Mouse (Mus musculus): ENCODE data around the gene Galnt6.

The Galnt6 gene

GRCm38 (mm10) chr15:100754805-100755497 is 25.8 kb upstream of the Galnt6 start:
- no peak for DNase-seq (ENCODE audit: low read depth, low spot score)

- no peak for DNase-seq (ENCODE audit: low read depth, low spot score)
Measured at GRCm38 (mm10) chr15:100754041-100754440, 24.9 kb upstream of the Galnt6 start.

- DNase-seq (ENCODE audit: low read depth, low spot score), result no peak
Measured at GRCm38 (mm10) chr15:100753045-100753444, 23.9 kb upstream of the Galnt6 start.

GRCm38 (mm10) chr15:100752439-100752838 is 23.3 kb upstream of the Galnt6 start:
- DNase-seq (ENCODE audit: low read depth, low spot score), result no peak

GRCm38 (mm10) chr15:100749751-100750538 is 20.8 kb upstream of the Galnt6 start:
- DNase-seq (ENCODE audit: low read depth, low spot score), result no peak

DNA sequence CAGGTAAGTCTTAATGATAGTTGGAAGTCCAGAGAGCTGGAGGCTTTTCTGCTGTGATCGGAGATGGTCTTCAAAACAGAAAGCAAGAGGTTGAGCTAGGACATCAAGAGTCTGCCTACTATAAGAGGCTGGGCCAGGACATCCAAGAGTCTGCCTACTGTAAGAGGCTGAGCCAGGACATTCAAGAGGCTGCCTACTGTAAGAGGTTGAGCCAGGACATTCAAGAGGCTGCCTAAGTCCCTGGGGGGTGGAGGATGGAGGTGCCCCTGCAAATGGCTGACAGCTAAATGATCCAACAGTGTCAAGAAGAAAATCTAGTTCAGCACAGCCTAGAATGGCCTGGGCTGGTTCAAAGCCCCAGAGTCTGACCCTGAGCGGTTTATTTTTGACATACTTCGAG is 19.4 kb upstream of the Galnt6 start:
- no peak for DNase-seq (ENCODE audit: low read depth, low spot score)

- peak; percentile 84 for DNase-seq (ENCODE audit: low read depth, low spot score)
Measured at GRCm38 (mm10) chr15:100747121-100747963, 18.2 kb upstream of the Galnt6 start.

DNA sequence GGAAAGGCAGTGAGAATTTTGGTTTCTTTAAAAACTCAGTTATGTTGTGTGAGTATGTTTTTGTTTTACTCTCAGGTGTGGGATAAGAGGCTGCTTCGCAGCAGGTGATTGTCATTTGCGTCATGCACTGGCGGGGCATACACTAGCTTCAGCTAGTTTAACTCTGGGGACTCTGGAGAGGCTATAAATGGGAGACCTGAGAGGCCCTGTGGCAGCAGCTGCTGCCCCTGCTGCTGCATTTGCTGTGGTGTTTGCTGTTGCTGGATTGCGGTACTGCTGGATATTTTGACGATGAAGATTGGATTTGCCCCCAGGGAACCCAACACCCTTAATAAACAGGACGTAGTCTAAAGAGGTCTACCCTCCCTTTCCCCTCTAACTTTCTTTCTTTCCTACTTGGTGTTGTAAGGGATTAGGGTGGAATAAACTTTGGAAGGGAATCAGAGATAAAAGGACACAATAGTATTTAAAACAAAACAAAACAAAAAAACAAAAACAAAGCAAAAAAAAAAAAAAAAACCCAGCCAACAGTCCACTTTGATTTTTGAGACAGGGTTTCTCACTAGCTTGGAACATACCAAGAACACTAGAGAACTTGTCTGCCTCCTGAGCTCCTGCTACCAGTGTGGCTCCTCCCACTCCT is 17.4 kb upstream of the Galnt6 start:
- no peak for DNase-seq (ENCODE audit: low read depth, low spot score)

GRCm38 (mm10) chr15:100743238-100743637 is 14.1 kb upstream of the Galnt6 start:
- no peak for DNase-seq (ENCODE audit: low read depth, low spot score)

- DNase-seq (ENCODE audit: low read depth, low spot score), result no peak
Measured at GRCm38 (mm10) chr15:100739442-100739841, 10.3 kb upstream of the Galnt6 start.

DNA sequence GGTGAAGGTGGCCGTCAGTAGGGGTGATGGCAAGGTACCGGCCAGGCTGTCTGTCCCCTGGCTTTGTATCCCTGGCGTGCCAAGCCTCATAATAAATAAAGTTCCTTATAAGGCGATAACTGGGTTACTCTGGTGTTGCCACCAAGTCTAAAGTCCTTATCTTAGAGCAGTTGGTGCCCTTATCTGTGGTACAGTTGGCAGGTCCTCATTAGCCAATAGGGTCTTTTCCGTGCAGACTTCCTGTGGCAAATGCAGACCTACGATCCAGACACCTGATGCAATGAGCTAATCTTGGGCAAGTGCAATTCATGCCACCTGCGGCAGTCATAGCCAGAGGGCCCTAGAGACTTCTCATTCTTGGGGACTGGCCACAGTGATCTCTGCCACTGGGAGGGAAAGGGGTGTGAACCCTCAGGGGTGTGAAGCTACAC is 9.2 kb upstream of the Galnt6 start:
- DNase-seq (ENCODE audit: low read depth, low spot score), result no peak

GRCm38 (mm10) chr15:100737667-100738066 is 8.5 kb upstream of the Galnt6 start:
- no peak for DNase-seq (ENCODE audit: low read depth, low spot score)

DNA sequence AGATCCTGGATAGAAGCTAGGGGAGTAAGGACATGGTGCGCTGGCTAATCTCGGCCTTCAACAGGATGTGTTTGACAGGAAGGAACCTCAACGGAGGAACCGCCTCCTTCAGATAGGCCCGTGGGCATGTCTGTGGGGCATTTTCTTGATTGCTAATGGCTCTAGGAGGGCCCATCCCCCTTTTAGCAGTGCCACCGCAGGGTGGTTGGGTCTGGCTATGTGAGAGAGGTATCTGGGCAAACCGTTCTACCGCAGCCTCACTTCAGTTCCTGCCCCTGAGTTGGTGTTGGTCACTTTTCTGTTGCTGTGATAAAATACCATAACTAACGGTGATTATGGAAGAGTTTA is 6.8 kb upstream of the Galnt6 start:
- no peak for DNase-seq (ENCODE audit: low read depth, low spot score)

DNA sequence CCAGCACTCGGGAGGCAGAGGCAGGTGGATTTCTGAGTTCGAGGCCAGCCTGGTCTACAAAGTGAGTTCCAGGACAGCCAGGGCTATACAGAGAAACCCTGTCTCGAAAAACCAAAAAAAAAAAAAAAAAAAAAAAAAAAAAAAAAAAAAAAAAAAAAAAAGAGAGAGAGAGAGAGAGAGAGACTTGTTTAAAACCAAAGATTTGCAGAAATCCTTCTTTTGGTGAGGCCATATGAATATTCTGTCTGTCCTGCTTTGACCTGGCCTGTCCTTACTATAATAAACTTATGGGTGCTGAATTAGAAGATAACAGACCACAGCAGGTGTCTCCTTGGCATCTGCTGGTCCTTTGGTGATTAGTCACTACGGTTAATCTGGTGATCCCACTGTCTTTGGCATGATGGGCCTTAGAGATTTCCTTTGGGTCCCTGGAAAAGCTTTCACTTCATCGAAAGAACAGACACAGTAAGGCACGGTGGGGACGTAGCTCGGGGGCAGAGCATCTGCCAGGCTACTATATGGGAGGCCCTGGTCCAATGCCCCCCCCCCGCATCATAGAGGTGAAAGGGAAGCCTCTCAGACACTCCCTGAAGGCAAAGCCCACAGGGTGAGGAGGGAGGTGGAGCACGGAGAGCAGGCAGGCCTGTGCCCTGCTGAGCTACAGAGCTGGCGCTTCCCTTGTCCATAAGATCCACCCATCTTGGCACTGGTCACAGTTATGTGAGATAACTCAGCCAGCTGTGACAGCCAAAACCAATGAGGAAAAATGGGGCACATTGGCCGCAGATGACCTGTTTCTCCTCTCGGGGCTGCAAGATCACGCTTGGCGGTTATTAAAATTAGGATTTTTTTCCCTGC is 6.1 kb upstream of the Galnt6 start:
- no peak for DNase-seq (ENCODE audit: low read depth, low spot score)

DNA sequence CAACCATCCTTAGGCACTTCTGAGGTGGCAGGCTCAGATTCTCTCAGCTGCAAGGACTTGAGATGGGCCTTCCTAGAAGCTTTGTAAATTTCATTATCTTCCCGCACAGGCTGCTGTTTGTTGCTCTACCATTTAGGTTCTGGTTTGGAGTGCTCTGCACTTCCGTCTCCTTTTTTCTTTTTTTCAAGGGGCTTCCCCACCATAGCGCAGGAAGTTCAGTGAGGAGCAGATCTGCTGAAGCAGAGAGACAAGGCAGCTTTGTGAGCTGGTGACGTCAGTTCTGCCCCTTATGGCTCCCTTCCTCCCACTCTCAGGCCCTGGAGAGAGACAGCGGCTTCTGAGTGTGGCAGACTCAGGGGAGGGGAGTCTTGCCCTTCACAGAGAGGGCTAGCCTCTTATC is 3.4 kb upstream of the Galnt6 start:
- DNase-seq (ENCODE audit: low read depth, low spot score), result no peak

DNA sequence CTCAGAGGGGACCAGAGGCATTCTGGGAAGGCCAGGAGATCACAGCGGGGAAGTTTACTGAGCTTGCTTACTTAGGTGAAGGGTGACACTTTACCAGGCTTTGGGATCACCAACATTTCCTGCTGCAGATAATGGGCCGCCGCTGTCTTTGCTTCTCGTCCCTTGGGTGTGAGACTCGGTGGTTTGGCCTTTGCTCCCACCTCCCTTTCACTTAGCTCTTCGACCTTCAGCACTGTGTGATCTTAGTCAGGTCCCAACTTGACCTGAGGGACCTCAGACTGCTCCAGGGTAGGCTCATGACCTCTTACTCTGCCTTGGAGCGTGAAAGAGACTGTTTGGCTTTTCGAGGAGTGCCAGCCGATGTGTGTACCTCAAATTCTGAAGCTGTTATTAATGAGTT is 1.9 kb upstream of the Galnt6 start:
- DNase-seq (ENCODE audit: low read depth, low spot score), result no peak

DNA sequence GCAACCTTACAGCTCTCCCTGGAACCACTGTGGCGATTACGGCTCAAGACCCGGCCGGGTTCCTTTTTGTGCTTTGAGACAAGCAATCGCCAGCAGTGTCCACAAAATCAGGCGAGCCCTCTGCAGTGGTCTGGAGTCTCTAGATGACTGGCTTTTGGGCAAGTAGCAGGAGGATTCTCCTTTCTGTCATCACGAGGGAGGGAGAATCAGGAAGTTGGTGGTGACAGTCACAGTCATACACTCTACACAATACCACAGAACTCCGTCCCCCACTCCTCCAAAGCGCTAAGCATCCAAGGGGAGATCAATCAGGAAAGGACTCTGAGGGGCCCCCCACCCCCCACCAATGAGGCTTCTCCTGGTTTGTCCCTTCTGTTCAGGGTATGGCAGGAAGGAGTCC is 590 bp downstream of the Galnt6 start:
- no peak for DNase-seq (ENCODE audit: low read depth, low spot score)

DNA sequence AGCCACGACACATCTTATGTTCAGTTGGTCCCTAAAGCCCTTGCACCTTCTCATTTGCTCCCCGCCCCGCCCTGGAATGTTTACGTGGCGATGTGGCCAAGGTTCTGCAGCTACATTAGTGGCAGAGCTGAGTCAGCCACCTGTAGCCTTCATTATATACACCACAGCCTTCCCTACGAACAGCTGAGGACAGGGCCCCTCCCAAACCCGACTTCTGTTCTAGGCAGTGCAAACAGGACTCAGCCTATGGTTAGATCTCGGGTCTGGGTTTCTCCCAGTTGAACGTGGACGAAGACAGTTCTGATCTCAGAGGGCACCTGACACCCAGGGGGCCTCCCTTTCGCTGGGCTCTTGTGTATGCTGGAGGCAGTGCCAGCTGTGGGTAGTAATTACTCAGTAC is 1.3 kb downstream of the Galnt6 start:
- no peak for DNase-seq (ENCODE audit: low read depth, low spot score)

- no peak for DNase-seq (ENCODE audit: low read depth, low spot score)
Measured at GRCm38 (mm10) chr15:100726721-100727120, 2.5 kb downstream of the Galnt6 start.

GRCm38 (mm10) chr15:100723505-100723904 is 5.7 kb downstream of the Galnt6 start:
- no peak for DNase-seq (ENCODE audit: low read depth, low spot score)

DNA sequence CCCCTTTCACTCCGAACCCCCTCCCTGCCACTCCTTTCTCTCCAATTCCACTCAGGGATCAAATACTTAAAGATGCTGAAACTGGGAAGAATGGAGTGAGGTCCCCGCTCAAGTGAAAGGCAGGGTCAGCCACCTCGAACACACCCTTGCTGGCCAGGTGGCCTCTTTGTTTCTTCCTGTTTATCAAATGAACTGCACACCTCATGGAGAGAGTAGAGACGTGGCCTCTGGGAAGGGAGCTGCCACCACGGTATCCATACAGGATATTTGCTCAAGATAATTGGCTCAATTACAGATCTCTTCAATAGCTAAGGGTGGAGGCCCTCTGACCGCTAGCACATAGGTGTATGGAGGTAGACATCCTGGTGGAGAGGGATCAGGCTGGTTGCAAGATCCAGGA is 6.6 kb downstream of the Galnt6 start:
- DNase-seq (ENCODE audit: low read depth, low spot score), result no peak
